ENCODE assay signal across 8 mouse cellular contexts in genomic region chr8:11008379-11008775, GRCm38 (mm10). TPM values are rescaled to one million over a fixed set of nuclear protein-coding genes. Genes with fewer than 3 reads are reported as not detected.
DNase-seq lines count a peak whose midpoint lies in the region; ATAC-seq and TF ChIP-seq lines count a peak whose summit lies in the region.

Gene Irs2, minus strand, starts transcription at chr8:11008458.

- H3K27ac ChIP-seq in ES-E14 (ENCODE audit: insufficient read depth, low read depth, low read length, poor library complexity, severe bottlenecking) = peak within 1 kb of the TSS; percentile 90
- H3K27ac ChIP-seq in forebrain, embryonic 15.5 days (replicated peaks) = peak within 1 kb of the TSS; percentile 100
- H3K27ac ChIP-seq in intestine, embryonic 15.5 days = peak within 1 kb of the TSS; percentile 99
- H3K27ac ChIP-seq in midbrain, embryonic 14.5 days (replicated peaks; ENCODE audit: low read depth, low read length) = peak within 1 kb of the TSS; percentile 99

- H3K4me1 ChIP-seq in ES-E14 (ENCODE audit: control insufficient read depth in 2 of 2, insufficient read depth in 2 of 2, low read length in 2 of 2, poor library complexity in 1 of 2) = peaks cover 4 to 26% of the 10 kb centered on the region in 2 experiments
- H3K4me1 ChIP-seq in forebrain, embryonic 15.5 days = peaks cover 64% of the 10 kb centered on the region
- H3K4me1 ChIP-seq in intestine, embryonic 15.5 days (replicated peaks) = peaks cover 45% of the 10 kb centered on the region
- peaks cover 47% of the 10 kb centered on the region for H3K4me1 ChIP-seq in midbrain, embryonic 14.5 days (ENCODE audit: control insufficient read depth, insufficient read depth, low read length)

- peak within 1 kb of the TSS; percentile 76 to 88 for H3K4me3 ChIP-seq in ES-E14 (ENCODE audit: insufficient read depth in 1 of 2, low read depth in 1 of 2, low read length in 2 of 2, poor library complexity in 1 of 2, severe bottlenecking in 1 of 2)
- peak within 1 kb of the TSS; percentile 95 for H3K4me3 ChIP-seq in forebrain, embryonic 15.5 days
- H3K4me3 ChIP-seq in intestine, embryonic 15.5 days (replicated peaks) = peak within 1 kb of the TSS; percentile 81
- peak within 1 kb of the TSS; percentile 78 for H3K4me3 ChIP-seq in midbrain, embryonic 14.5 days (replicated peaks; ENCODE audit: low read depth, low read length)

- no peak for ATAC-seq in forebrain, embryonic 15.5 days (replicated peaks)
- ATAC-seq in intestine, embryonic 15.5 days = no peak; the same call in 1 of the 2 replicates
- peak; percentile 12 for ATAC-seq in midbrain, embryonic 14.5 days (ENCODE audit: low FRiP score, low TSS enrichment)
- no peak for ATAC-seq in granulocyte monocyte progenitor cell, adult 5-6 weeks (replicated peaks; ENCODE audit: poor library complexity, severe bottlenecking)

- H3K27me3 ChIP-seq in forebrain, embryonic 15.5 days = no peaks in the 10 kb centered on the region
- H3K27me3 ChIP-seq in intestine, embryonic 15.5 days (replicated peaks) = no peaks in the 10 kb centered on the region
- no peaks in the 10 kb centered on the region for H3K27me3 ChIP-seq in midbrain, embryonic 14.5 days (ENCODE audit: control insufficient read depth, insufficient read depth, low read length)

- H3K9me3 ChIP-seq in ES-E14 (ENCODE audit: control insufficient read depth, insufficient read depth, low read depth, low read length) = no peaks in the 10 kb centered on the region
- H3K9me3 ChIP-seq in forebrain, embryonic 15.5 days = no peaks in the 10 kb centered on the region
- no peaks in the 10 kb centered on the region for H3K9me3 ChIP-seq in intestine, embryonic 15.5 days
- no peaks in the 10 kb centered on the region for H3K9me3 ChIP-seq in midbrain, embryonic 14.5 days (ENCODE audit: control insufficient read depth, low read length)

- in situ Hi-C loops in ES-E14 (cut with MboI; ENCODE audit: low sequenced_read_pairs in 2 of 2, unreplicated experiment in 2 of 2) = no loop called here

- H3K36me3 ChIP-seq in ES-E14 (ENCODE audit: control insufficient read depth, insufficient read depth, low read length, poor library complexity, severe bottlenecking) = peaks cover 11% of the 10 kb centered on the region; the same call in 1 of the 2 replicates
- no peaks in the 10 kb centered on the region for H3K36me3 ChIP-seq in forebrain, embryonic 15.5 days
- peaks cover 8% of the 10 kb centered on the region; the same call in 1 of the 2 replicates for H3K36me3 ChIP-seq in intestine, embryonic 15.5 days
- H3K36me3 ChIP-seq in midbrain, embryonic 14.5 days (ENCODE audit: control insufficient read depth, insufficient read depth, low read length) = 0 out of 2 replicates have a peak, but pooled peaks cover 7% of the 10 kb centered on the region

- H3K4me2 ChIP-seq in forebrain, embryonic 15.5 days (replicated peaks) = peak within 1 kb of the TSS; percentile 94
- peak within 1 kb of the TSS; percentile 85 for H3K4me2 ChIP-seq in intestine, embryonic 15.5 days (replicated peaks)
- H3K4me2 ChIP-seq in midbrain, embryonic 14.5 days (ENCODE audit: low read length) = peak within 1 kb of the TSS; percentile 83

- H3K9ac ChIP-seq in ES-E14 (ENCODE audit: insufficient read depth, low read depth, low read length, poor library complexity, severe bottlenecking) = peak within 1 kb of the TSS; percentile 95
- H3K9ac ChIP-seq in forebrain, embryonic 15.5 days (replicated peaks) = peak within 1 kb of the TSS; percentile 95
- peak within 1 kb of the TSS; percentile 91 for H3K9ac ChIP-seq in intestine, embryonic 15.5 days
- H3K9ac ChIP-seq in midbrain, embryonic 14.5 days (replicated peaks; ENCODE audit: low read length) = peak within 1 kb of the TSS; percentile 94

- under 1% methylated on average over 58 of the region's 64 CpGs for WGBS in forebrain, embryonic 15.5 days
- under 1% methylated on average over 55 of the region's 64 CpGs for WGBS in intestine, embryonic 15.5 days
- WGBS in midbrain, embryonic 14.5 days = under 1% methylated on average over 58 of the region's 64 CpGs

- no peak for DNase-seq in gastrocnemius, adult 18-20 months (ENCODE audit: low spot score)
- no peak for DNase-seq in gastrocnemius, postnatal 14 days
- no peak for DNase-seq in ES-E14 (ENCODE audit: low read depth, low spot score)
- DNase-seq in midbrain, embryonic 14.5 days = peak; percentile 75
- no peak for DNase-seq in thymus, postnatal 4 days

- intact Hi-C loops in gastrocnemius, postnatal 14 days (cut with DNase I; ENCODE audit: low total_unique reads) = loop anchor here (5.0 to 10.0 kb wide), 3 partner anchors 166 to 431 kb away; no protein-coding TSS in a partner anchor

TF ChIP-seq in ES-E14, 5 proteins besides CTCF, POLR2A, EP300 and RAD21:
- TF ChIP-seq CHD2 (IDR thresholded peaks at IDR 0.05; ENCODE audit: low read depth, low read length) (no peak), ZNF384 (IDR thresholded peaks at IDR 0.05; ENCODE audit: low read depth, low read length) (no peak), MAFK (IDR thresholded peaks at IDR 0.05; ENCODE audit: insufficient read depth, low read depth, low read length) (no peak), HCFC1 (IDR thresholded peaks at IDR 0.05; ENCODE audit: borderline replicate concordance, insufficient read depth, low read length) (no peak), ZC3H11A (IDR thresholded peaks at IDR 0.05; ENCODE audit: borderline replicate concordance, low read depth, low read length) (no peak)

RNA-seq across cellular contexts. Expression of gene Irs2, which starts in this region (rescaled TPM):
- total RNA-seq in gastrocnemius, adult 18-20 months (2021) = 10 to 100 TPM; 17.4 to 73.1 TPM
- total RNA-seq in gastrocnemius, postnatal 14 days (2021) = 10 to 100 TPM in 1 of 2 experiments, 1 to 10 TPM in 1; 7.9 to 12.3 TPM
- total RNA-seq in ES-E14 (2012; rRNA removed) = 11.6 and 13.9 TPM in 2 replicates
- 7.1 and 7.5 TPM in 2 replicates for polyA plus RNA-seq in forebrain, embryonic 15.5 days (2015; fragmentation: Nextera tagmentation; extraction: Ambion mirVana)
- polyA plus RNA-seq in intestine, embryonic 15.5 days (2015; fragmentation: Nextera tagmentation; extraction: Ambion mirVana) = 6.1 and 7.2 TPM in 2 replicates
- polyA plus RNA-seq in midbrain, embryonic 14.5 days (2014; fragmentation: Nextera tagmentation; extraction: Ambion mirVana) = 5.2 and 5.4 TPM in 2 replicates
- total RNA-seq in granulocyte monocyte progenitor cell, adult 5-6 weeks (2014; fragmentation: Nextera tagmentation) = 3.5 and 5.3 TPM in 2 replicates
- total RNA-seq in granulocyte monocyte progenitor cell, adult 5-6 weeks (2017) = 2.3 and 2.7 TPM in 2 replicates
